Mouse (Mus musculus) CH12.LX (cell line): ENCODE data around the gene Copa. TPM values are rescaled to one million over a fixed set of nuclear protein-coding genes. Genes with fewer than 3 reads are reported as not detected.

Experiments
- DNase-seq: peaks from one replicate; pipeline ENCODE4 v3.0.0-alpha.2; 2013; ENCODE audit errors: extremely low read depth
- H3K27ac ChIP-seq: 2 replicates; pipeline ENCODE4 v1.5.1; 2012; ENCODE audit warnings: low read depth, mild to moderate bottlenecking, control low read depth, moderate library complexity; ENCODE audit not compliant: insufficient read depth
- H3K27me3 ChIP-seq: replicated peaks from 2 replicates; pipeline ENCODE3; 2012; ENCODE audit warnings: inconsistent platforms
- H3K36me3 ChIP-seq, 2 experiments: replicated peaks in 1 of 2; 2 replicates each; pipeline versions ENCODE3 to v1.6.1; 2012; ENCODE audit warnings: inconsistent platforms in 1 of 2, low read length in 1 of 2, mild to moderate bottlenecking in 1 of 2, mixed read lengths in 1 of 2, moderate library complexity in 1 of 2; ENCODE audit not compliant: control insufficient read depth in 1 of 2, insufficient read depth in 1 of 2
- H3K4me1 ChIP-seq, 2 experiments: 2 replicates each; pipeline ENCODE4 v1.6.1; 2012; ENCODE audit warnings: inconsistent platforms in 1 of 2, moderate library complexity in 1 of 2; ENCODE audit not compliant: insufficient read depth in 2 of 2, control insufficient read depth in 1 of 2
- H3K4me2 ChIP-seq: 2 replicates; pipeline ENCODE4 v1.6.1; 2012; ENCODE audit warnings: low read depth, mild to moderate bottlenecking, control low read depth; ENCODE audit not compliant: poor library complexity, insufficient read depth, severe bottlenecking
- H3K4me3 ChIP-seq, 3 experiments: fragments of 150-350 bp in 1 of 3; sonication (generic) in 1 of 3; replicated peaks in 1 of 3; 2 replicates each; pipeline versions ENCODE3 to v1.5.1; 2011 to 2012; ENCODE audit warnings: low read depth in 2 of 3, low read length in 2 of 3, mild to moderate bottlenecking in 2 of 3, moderate library complexity in 2 of 3, control low read depth in 1 of 3, improper control_type of control experiment in 1 of 3, inconsistent platforms in 1 of 3, mixed read lengths in 1 of 3; ENCODE audit not compliant: poor library complexity in 1 of 3
- H3K79me2 ChIP-seq: replicated peaks from 2 replicates; pipeline ENCODE4 v1.6.1; 2012; ENCODE audit warnings: mild to moderate bottlenecking, moderate library complexity; ENCODE audit not compliant: control insufficient read depth, poor library complexity, insufficient read depth, severe bottlenecking; ENCODE audit errors: extremely low read depth
- H3K9ac ChIP-seq: 2 replicates; pipeline ENCODE4 v1.6.1; 2012; ENCODE audit warnings: low read depth, mild to moderate bottlenecking, control low read depth, moderate library complexity; ENCODE audit not compliant: insufficient read depth
- H3K9me3 ChIP-seq: replicated peaks from 2 replicates; pipeline ENCODE3; 2012; ENCODE audit warnings: low read length, inconsistent platforms, mixed read lengths
- BHLHE40 ChIP-seq: IDR thresholded peaks from 2 replicates; pipeline ENCODE4 v1.6.1; 2011; ENCODE audit warnings: mild to moderate bottlenecking, low read depth, low read length, improper control_type of control experiment
- CHD1 ChIP-seq: IDR thresholded peaks from 2 replicates; pipeline ENCODE4 v1.6.1; 2012; ENCODE audit warnings: low read depth, low read length, improper control_type of control experiment, inconsistent platforms
- CHD2 ChIP-seq: IDR thresholded peaks from 2 replicates; pipeline ENCODE4 v1.6.1; 2011; ENCODE audit warnings: low read length, improper control_type of control experiment
- E2F4 ChIP-seq: IDR thresholded peaks from 2 replicates; pipeline ENCODE4 v1.6.1; 2011; ENCODE audit warnings: low read depth, low read length, improper control_type of control experiment; ENCODE audit not compliant: insufficient replicate concordance
- ELF1 ChIP-seq: IDR thresholded peaks from 2 replicates; pipeline ENCODE4 v1.6.1; 2014; ENCODE audit warnings: low read depth, mild to moderate bottlenecking, inconsistent platforms, low read length, improper control_type of control experiment
- EP300 ChIP-seq: IDR thresholded peaks from 2 replicates; pipeline ENCODE4 v1.6.1; 2011; ENCODE audit warnings: low read length, improper control_type of control experiment
- GABPA ChIP-seq: IDR thresholded peaks from 2 replicates; pipeline ENCODE4 v1.6.1; 2012; ENCODE audit warnings: low read depth, low read length, improper control_type of control experiment, inconsistent platforms; ENCODE audit not compliant: insufficient replicate concordance
- IRF4 ChIP-seq: IDR thresholded peaks from 2 replicates; pipeline ENCODE4 v1.6.1; 2014; ENCODE audit warnings: low read depth, mild to moderate bottlenecking, inconsistent platforms, low read length, improper control_type of control experiment
- JUN ChIP-seq: IDR thresholded peaks from 2 replicates; pipeline ENCODE4 v1.6.1; 2011; ENCODE audit warnings: low read depth, mild to moderate bottlenecking, low read length, improper control_type of control experiment, moderate library complexity; ENCODE audit not compliant: insufficient read depth
- KAT2A ChIP-seq: IDR thresholded peaks from 2 replicates; pipeline ENCODE4 v1.6.1; 2012; ENCODE audit warnings: low read length, improper control_type of control experiment, inconsistent platforms; ENCODE audit not compliant: insufficient replicate concordance
- MAX ChIP-seq: IDR thresholded peaks from 2 replicates; pipeline ENCODE4 v1.6.1; 2011; ENCODE audit warnings: low read length, improper control_type of control experiment
- MYC ChIP-seq: IDR thresholded peaks from 2 replicates; pipeline ENCODE4 v1.6.1; 2011; ENCODE audit warnings: low read depth, mild to moderate bottlenecking, improper control_type of control experiment, low read length
- NELFE ChIP-seq: IDR thresholded peaks from 2 replicates; pipeline ENCODE4 v1.6.1; 2011; ENCODE audit warnings: low read depth, low read length, improper control_type of control experiment
- POLR2A ChIP-seq: IDR thresholded peaks from 2 replicates; pipeline ENCODE4 v1.6.1; 2011; ENCODE audit warnings: low read depth, mild to moderate bottlenecking, improper control_type of control experiment, low read length
- POLR2AphosphoS2 ChIP-seq: IDR thresholded peaks from 2 replicates; pipeline ENCODE4 v1.6.1; 2011; ENCODE audit warnings: low read depth, low read length, improper control_type of control experiment
- SIN3A ChIP-seq: IDR thresholded peaks from 2 replicates; pipeline ENCODE4 v1.6.1; 2012; ENCODE audit warnings: low read length, improper control_type of control experiment, inconsistent platforms
- ZMIZ1 ChIP-seq: IDR thresholded peaks from 2 replicates; pipeline ENCODE4 v1.6.1; 2012; ENCODE audit warnings: low read depth, mild to moderate bottlenecking, inconsistent platforms, low read length, improper control_type of control experiment
- ZNF384 ChIP-seq: IDR thresholded peaks from 2 replicates; pipeline ENCODE4 v1.6.1; 2012; ENCODE audit warnings: low read depth, low read length, improper control_type of control experiment, inconsistent platforms
- dilution Hi-C: fragments of 300-500 bp; cut with MboI; formaldehyde crosslinking; loops from 2 replicates; pipeline ENCODE4 v1.14.3; 2020; ENCODE audit warnings: low sequenced_read_pairs; ENCODE audit not compliant: extremely low pct_unique_long_range_greater_than_20kb, extremely low pct_ligation_motif_present
- in situ Hi-C: fragments of 300-500 bp; cut with MboI; formaldehyde crosslinking; loops from 3 replicates; pipeline ENCODE4 v1.14.3; 2019; ENCODE audit warnings: low sequenced_read_pairs, low pct_ligation_motif_present, low pct_unique_long_range_greater_than_20kb, mixed read lengths
- polyA plus RNA-seq: library from polyadenylated mRNA; unstranded; fragments of >175 nt; gene quantifications from 2 replicates; pipeline ENCODE4 v1.2.1, GENCODE M21; 2012; ENCODE audit warnings: low read depth; ENCODE audit not compliant: insufficient read length
- total RNA-seq, 2 experiments: library from RNA; depleted of rRNA; stranded (reverse); fragments of 300-350 nt in 1 of 2; fragments of >200 nt in 1 of 2; gene quantifications; 2 replicates each; pipeline ENCODE4 v1.2.3; 2012 to 2014

Gene Copa
- total and polyA plus RNA-seq, 3 experiments, result 157 to 165 (median 158) TPM

GRCm38 (mm10) chr1:172148279-172148954, 66.1 kb downstream of the Copa start:
- Histone ChIP-seq H3K4me2 (peak overlapping the region; percentile 56), H3K4me3 (peak overlapping the region; percentile 96 to 100 (median 96)), H3K27me3 (no peaks in the 10 kb centered on the region), H3K9ac (peak overlapping the region; percentile 99), H3K36me3 (peaks cover 19 to 34% of the 10 kb centered on the region in 2 experiments), H3K79me2 (peaks cover 28% of the 10 kb centered on the region), H3K27ac (peak overlapping the region; percentile 77), H3K9me3 (no peaks in the 10 kb centered on the region), H3K4me1 (peaks cover 2 to 23% of the 10 kb centered on the region in 2 experiments; a peak in 3 of 4 replicates)
- TF ChIP-seq POLR2AphosphoS2 (0 out of 2 replicates have a peak, but pooled peaks have one; percentile 72), ELF1 (0 out of 2 replicates have a peak, but pooled peaks have one; percentile 3), SIN3A (peak; percentile 81; the same call in 1 of the 2 replicates), CHD2 (peak; percentile 66), NELFE (no peak)
- dilution Hi-C loops (no loop called here), in situ Hi-C loops (loop anchor here (5.0 kb wide), 1 partner anchor 164 kb away; no protein-coding TSS in a partner anchor)
- peak; percentile 66 for DNase-seq

DNA sequence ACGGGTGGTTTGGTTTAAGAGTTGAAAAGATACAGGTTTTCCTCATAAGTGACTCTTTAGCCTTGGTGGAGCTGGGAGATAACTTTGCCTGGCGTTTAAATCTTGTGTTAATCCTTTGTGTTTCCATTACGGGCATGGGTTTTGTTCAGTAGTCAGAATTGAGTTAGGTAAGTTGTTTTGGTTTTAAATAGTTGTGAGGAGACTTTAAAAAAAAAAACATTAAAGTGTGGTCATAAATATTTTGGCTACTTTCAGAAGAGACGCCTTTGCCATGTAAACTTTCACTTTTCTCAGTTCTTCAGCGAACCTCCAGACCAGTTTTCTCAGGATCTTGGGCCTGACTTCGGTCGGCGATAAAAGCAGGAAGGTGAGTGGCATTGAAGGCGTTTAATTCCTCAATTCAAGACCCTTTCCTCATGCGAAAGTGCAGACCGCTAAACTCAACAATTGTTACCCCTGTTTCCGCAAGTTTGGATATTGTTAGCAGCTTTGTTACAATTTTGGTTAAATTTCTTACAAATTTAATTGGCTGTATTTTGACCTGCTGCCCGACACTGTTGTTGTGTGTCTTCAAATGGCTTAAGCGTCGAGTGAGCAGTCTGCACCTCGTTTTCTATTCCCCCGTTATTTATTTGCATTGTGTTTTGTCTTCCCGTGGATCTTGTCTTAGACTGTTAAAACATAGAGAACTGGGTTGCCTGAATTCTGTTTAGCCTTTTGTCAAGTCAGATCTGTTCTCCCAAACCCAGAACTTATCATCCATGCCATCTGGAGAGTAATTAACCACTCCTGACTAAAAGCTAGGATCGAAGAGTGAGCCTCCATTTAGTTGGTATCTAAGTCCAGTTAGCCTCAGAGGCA, 66.9 kb downstream of the Copa start:
- Histone ChIP-seq H3K36me3 (peaks cover 24 to 41% of the 10 kb centered on the region in 2 experiments), H3K4me3 (peak overlapping the region; percentile 96 to 100 (median 96)), H3K9me3 (no peaks in the 10 kb centered on the region), H3K79me2 (peaks cover 28% of the 10 kb centered on the region), H3K4me2 (peak overlapping the region; percentile 97), H3K4me1 (peaks cover 2 to 22% of the 10 kb centered on the region in 2 experiments; a peak in 3 of 4 replicates), H3K27me3 (no peaks in the 10 kb centered on the region), H3K9ac (peak overlapping the region; percentile 99), H3K27ac (no peak overlapping the region)
- no peak for DNase-seq
- TF ChIP-seq ZMIZ1 (no peak), POLR2A (no peak; the same call in 1 of the 2 replicates), MYC (0 out of 2 replicates have a peak, but pooled peaks have one; percentile 47), NELFE (no peak), JUN (no peak), GABPA (no peak), E2F4 (no peak), CHD1 (no peak; the same call in 1 of the 2 replicates), BHLHE40 (no peak), MAX (peak; percentile 41; the same call in 1 of the 2 replicates), KAT2A (no peak), IRF4 (no peak), ZNF384 (no peak), EP300 (no peak; the same call in 1 of the 2 replicates)
- in situ Hi-C loops (loop anchor here (5.0 kb wide), 1 partner anchor 163 kb away; no protein-coding TSS in a partner anchor), dilution Hi-C loops (no loop called here)
